Mouse (Mus musculus): ENCODE data around the gene Plekha7.

DNA sequence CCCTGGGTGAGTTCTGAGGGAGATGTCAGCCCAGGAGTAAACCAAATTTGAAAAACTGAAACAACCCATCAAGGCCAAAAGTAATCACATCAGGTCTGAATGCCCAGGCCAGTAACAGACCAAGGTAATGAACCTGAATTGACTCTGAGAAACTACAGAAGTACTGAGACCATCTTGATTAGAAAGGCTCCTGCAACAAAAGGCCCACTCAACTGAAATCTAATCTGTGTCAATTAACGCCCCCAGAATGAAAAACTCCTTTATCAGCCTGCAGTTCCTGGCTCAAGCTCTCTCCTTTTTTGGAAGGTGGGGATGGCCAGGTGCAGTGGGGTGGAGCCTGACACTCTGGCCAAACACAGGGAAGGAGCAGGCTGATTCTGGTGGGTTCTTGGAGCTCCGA is 45.7 kb downstream of the Plekha7 start:
- TF ChIP-seq ZC3H11A (IDR thresholded peaks at IDR 0.05; ENCODE audit: borderline replicate concordance, low read depth, low read length) (no peak), CHD2 (IDR thresholded peaks at IDR 0.05; ENCODE audit: low read depth, low read length) (no peak)

Measured in ES-E14 (cell line).